Mouse (Mus musculus) limb, embryonic 14.5 days (tissue): ENCODE results near the gene Tmigd3. TPM values are rescaled to one million over a fixed set of nuclear protein-coding genes. Genes with fewer than 3 reads are reported as not detected.

Source experiments
- ATAC-seq: fragments of 200-750 bp; cut with Nextera tagmentation; 2 replicates; pipeline ENCODE4 v1.8.0; 2017; ENCODE audit warnings: low read depth, moderate number of reproducible peaks, moderate TSS enrichment; ENCODE audit not compliant: low FRiP score
- DNase-seq: peaks from one replicate; pipeline ENCODE4 v3.0.0-alpha.2; 2015; ENCODE audit warnings: low spot score
- H3K27ac ChIP-seq: fragments of 300-500 bp; sonication (generic); replicated peaks from 2 replicates; pipeline ENCODE4 v1.5.1; 2014; ENCODE audit warnings: low read depth, mild to moderate bottlenecking, low read length, moderate library complexity, mixed read lengths
- H3K27me3 ChIP-seq: fragments of 300-500 bp; sonication (generic); 2 replicates; pipeline ENCODE4 v1.6.1; 2014; ENCODE audit warnings: low read length, mixed read lengths; ENCODE audit not compliant: control insufficient read depth, insufficient read depth
- H3K36me3 ChIP-seq: fragments of 300-500 bp; sonication (generic); 2 replicates; pipeline ENCODE4 v1.6.1; 2014; ENCODE audit warnings: mild to moderate bottlenecking, low read length, moderate library complexity, mixed read lengths; ENCODE audit not compliant: control insufficient read depth, insufficient read depth
- H3K4me1 ChIP-seq: fragments of 300-500 bp; sonication (generic); 2 replicates; pipeline ENCODE4 v1.6.1; 2014; ENCODE audit warnings: antibody characterized with exemption, low read length, mixed read lengths; ENCODE audit not compliant: control insufficient read depth, insufficient read depth
- H3K4me2 ChIP-seq: fragments of 300-500 bp; sonication (generic); replicated peaks from 2 replicates; pipeline ENCODE4 v1.6.1; 2014; ENCODE audit warnings: low read depth, mild to moderate bottlenecking, low read length, moderate library complexity; ENCODE audit not compliant: severe bottlenecking
- H3K4me3 ChIP-seq: fragments of 300-500 bp; sonication (generic); replicated peaks from 2 replicates; pipeline ENCODE4 v1.5.1; 2014; ENCODE audit warnings: low read length
- H3K9ac ChIP-seq: fragments of 300-500 bp; sonication (generic); 2 replicates; pipeline ENCODE4 v1.6.1; 2014; ENCODE audit warnings: mild to moderate bottlenecking, low read depth, low read length, moderate library complexity; ENCODE audit not compliant: severe bottlenecking
- H3K9me3 ChIP-seq: fragments of 300-500 bp; sonication (generic); 2 replicates; pipeline ENCODE4 v1.6.1; 2016; ENCODE audit warnings: low read length; ENCODE audit not compliant: control insufficient read depth
- POLR2A ChIP-seq: fragments of 200-500 bp; IDR thresholded peaks from 2 replicates; pipeline ENCODE4 v1.8.0; 2012; ENCODE audit warnings: inconsistent platforms, mild to moderate bottlenecking, moderate library complexity, borderline replicate concordance; ENCODE audit not compliant: insufficient read depth, insufficient read length; ENCODE audit errors: extremely low read depth
- WGBS: fragments of 180-500 bp; shearing (Covaris S2); extraction: QIAGEN DNeasy Blood & Tissue Kit; methylation state at CpG from one replicate; pipeline ENCODE4 v1.1.7; 2014; 5-methylcytosine and 5-hydroxymethylcytosine counted together
- polyA plus RNA-seq, 2 experiments: library from polyadenylated mRNA; depleted of rRNA in 1 of 2; stranded (reverse) in 1 of 2; unstranded in 1 of 2; fragments of >200 nt; fragmentation: Nextera tagmentation in 1 of 2; extraction: Ambion mirVana in 1 of 2; gene quantifications; 2 replicates each; pipeline versions ENCODE4 v1.2.1 to v1.2.3; 2012 to 2014

Gene Tmigd3
- polyA plus RNA-seq, 2 experiments = 0.21 to 0.23 TPM

GRCm38 (mm10) chr3:105891760-105892571 is 21.3 kb downstream of the Tmigd3 start:
- DNase-seq (no peak), ATAC-seq (no peak)
- Histone ChIP-seq H3K27me3 (no peaks in the 10 kb centered on the region), H3K4me3 (no peak overlapping the region), H3K9ac (no peak overlapping the region), H3K36me3 (no peaks in the 10 kb centered on the region), H3K9me3 (no peaks in the 10 kb centered on the region), H3K27ac (no peak overlapping the region), H3K4me2 (no peak overlapping the region), H3K4me1 (peaks cover 32% of the 10 kb centered on the region)
- TF ChIP-seq POLR2A = no peak
- WGBS = 82% methylated on average over 10 of the region's 10 CpGs

- Histone ChIP-seq H3K4me1 (peaks cover 32% of the 10 kb centered on the region), H3K4me3 (no peak overlapping the region), H3K27ac (peak overlapping the region; percentile 61), H3K9ac (no peak overlapping the region), H3K9me3 (no peaks in the 10 kb centered on the region), H3K27me3 (no peaks in the 10 kb centered on the region), H3K36me3 (no peaks in the 10 kb centered on the region), H3K4me2 (no peak overlapping the region)
- ATAC-seq (no peak), DNase-seq (no peak)
- WGBS = 61% methylated on average over 19 of the region's 19 CpGs
- no peak for TF ChIP-seq POLR2A
Observed at GRCm38 (mm10) chr3:105892572-105893495, 22.1 kb downstream of the Tmigd3 start.

GRCm38 (mm10) chr3:105893941-105894391 is 23.3 kb downstream of the Tmigd3 start:
- 0 out of 2 replicates have a peak overlapping the region, but pooled peaks have one; percentile 10 for H3K27ac ChIP-seq

GRCm38 (mm10) chr3:105894601-105895592 is 24.2 kb downstream of the Tmigd3 start:
- DNase-seq = peak; percentile 78
- no peaks in the 10 kb centered on the region for H3K9me3 ChIP-seq
- 64% methylated on average over 23 of the region's 23 CpGs for WGBS
- H3K4me2 ChIP-seq = no peak overlapping the region
- TF ChIP-seq POLR2A = no peak
- H3K36me3 ChIP-seq = no peaks in the 10 kb centered on the region
- H3K9ac ChIP-seq = no peak overlapping the region
- no peaks in the 10 kb centered on the region for H3K27me3 ChIP-seq
- peak; percentile 42 for ATAC-seq
- H3K27ac ChIP-seq = peak overlapping the region; percentile 52; the same call in 1 of the 2 replicates
- peaks cover 38% of the 10 kb centered on the region for H3K4me1 ChIP-seq
- no peak overlapping the region for H3K4me3 ChIP-seq

More at GRCm38 (mm10) chr3:105893941-105894391, 23.3 kb downstream of the Tmigd3 start:
- H3K4me3 ChIP-seq = no peak overlapping the region
- ATAC-seq (0 out of 2 replicates have a peak, but pooled peaks have one; percentile 21), DNase-seq (peak; percentile 37)
- no peaks in the 10 kb centered on the region for H3K27me3 ChIP-seq
- H3K4me2 ChIP-seq = no peak overlapping the region
- H3K36me3 ChIP-seq = no peaks in the 10 kb centered on the region
- 29% methylated on average over 6 of the region's 6 CpGs for whole genome bisulfite sequencing
- no peak overlapping the region for H3K9ac ChIP-seq
- no peak for TF ChIP-seq POLR2A
- peaks cover 35% of the 10 kb centered on the region for H3K4me1 ChIP-seq
- no peaks in the 10 kb centered on the region for H3K9me3 ChIP-seq
